Mouse (Mus musculus): ENCODE results near the gene Sbk3. TPM values are rescaled to one million over a fixed set of nuclear protein-coding genes. Genes with fewer than 3 reads are reported as not detected.

The Sbk3 gene
- total RNA-seq, 2 experiments from 2014 or later = 21.0 to 24.3 TPM

Other genes with a start within 250 kb of the Sbk3 start
- under 1 TPM in 1 of 2 experiments, not detected in 1; 0.12 TPM for gene Tmem150b, start 245.9 kb downstream of the Sbk3 start, total RNA-seq (2021)
- gene Kmt5c, start 231.1 kb downstream of the Sbk3 start, total RNA-seq (2021) = 10 to 100 TPM; 41.6 to 43.5 TPM
- gene Cox6b2, start 218.1 kb downstream of the Sbk3 start, total RNA-seq (2021) = 10 to 100 TPM; 11.7 to 16.9 TPM
- gene Fam71e2, start 199.9 kb downstream of the Sbk3 start, total RNA-seq (2021) = not detected
- under 1 TPM in 1 of 2 experiments, not detected in 1; 0.23 TPM for gene Il11, start 188.3 kb downstream of the Sbk3 start, total RNA-seq (2021)
- not detected for gene Tmem190, start 188.2 kb downstream of the Sbk3 start, total RNA-seq (2021)
- gene Tmem238, start 181.5 kb downstream of the Sbk3 start, total RNA-seq (2021) = 1 to 10 TPM; 2.7 to 5.1 TPM
- gene Rpl28, start 178.3 kb downstream of the Sbk3 start, total RNA-seq (2021) = 100 to 1,000 TPM; 726 to 732 TPM
- gene Ube2s, start 158.6 kb downstream of the Sbk3 start, total RNA-seq (2021) = 100 to 1,000 TPM; 281 to 285 TPM
- under 1 TPM in 1 of 2 experiments, not detected in 1; 0.20 TPM for gene Shisa7, start 126.5 kb downstream of the Sbk3 start, total RNA-seq (2021)
- gene Isoc2b, start 100.9 kb downstream of the Sbk3 start, total RNA-seq (2021) = 1 to 10 TPM; 1.6 to 2.3 TPM
- 10 to 100 TPM; 14.7 to 15.5 TPM for gene Isoc2a, start 94.0 kb downstream of the Sbk3 start, total RNA-seq (2021)
- not detected for gene Gm36210, start 64.7 kb downstream of the Sbk3 start, total RNA-seq (2021)
- gene Zfp628, start 56.0 kb downstream of the Sbk3 start, total RNA-seq (2021) = 10 to 100 TPM; 14.7 to 16.7 TPM
- gene Nat14, start 49.1 kb downstream of the Sbk3 start, total RNA-seq (2021) = 1 to 10 TPM; 3.9 to 6.2 TPM
- 10 to 100 TPM in 1 of 2 experiments, 1 to 10 TPM in 1; 8.7 to 11.1 TPM for gene Ssc5d, start 45.4 kb downstream of the Sbk3 start, total RNA-seq (2021)
- 10 to 100 TPM; 10.6 TPM for gene Sbk2, start 6.8 kb downstream of the Sbk3 start, total RNA-seq (2021)
- 10 to 100 TPM; 28.4 to 38.0 TPM for gene Zfp579, start 25.0 kb upstream of the Sbk3 start, total RNA-seq (2021)
- 1 to 10 TPM; 6.0 to 6.4 TPM for gene Zfp524, start 43.2 kb upstream of the Sbk3 start, total RNA-seq (2021)
- 10 to 100 TPM; 26.4 to 26.9 TPM for gene Fiz1, start 43.5 kb upstream of the Sbk3 start, total RNA-seq (2021)
- not detected for gene Gm44973, start 44.3 kb upstream of the Sbk3 start, total RNA-seq (2021)
- 10 to 100 TPM; 26.0 to 26.6 TPM for gene Zfp865, start 49.2 kb upstream of the Sbk3 start, total RNA-seq (2021)
- under 1 TPM in 1 of 2 experiments, not detected in 1; 0.61 TPM for gene Ccdc106, start 49.4 kb upstream of the Sbk3 start, total RNA-seq (2021)
- under 1 TPM in 1 of 2 experiments, not detected in 1; 0.57 TPM for gene 4632433K11Rik, start 63.0 kb upstream of the Sbk3 start, total RNA-seq (2021)
- gene Zfp784, start 67.3 kb upstream of the Sbk3 start, total RNA-seq (2021) = 1 to 10 TPM; 5.4 to 6.0 TPM
- gene Zfp580, start 80.4 kb upstream of the Sbk3 start, total RNA-seq (2021) = 10 to 100 TPM; 12.2 to 13.2 TPM
- 100 to 1,000 TPM; 136 to 145 TPM for gene U2af2, start 91.0 kb upstream of the Sbk3 start, total RNA-seq (2021)
- 100 to 1,000 TPM; 171 to 183 TPM for gene Epn1, start 109.1 kb upstream of the Sbk3 start, total RNA-seq (2021)
- gene Rfpl4, start 145.8 kb upstream of the Sbk3 start, total RNA-seq (2021) = not detected
- gene Rasl2-9, start 154.8 kb upstream of the Sbk3 start, total RNA-seq (2021) = 1 to 10 TPM; 2.6 to 4.5 TPM
- not detected for gene Vmn1r55, start 178.5 kb upstream of the Sbk3 start, total RNA-seq (2021)
- not detected for gene Vmn1r56, start 225.6 kb upstream of the Sbk3 start, total RNA-seq (2021)
- gene Vmn1r57, start 247.3 kb upstream of the Sbk3 start, total RNA-seq (2021) = not detected